Mouse (Mus musculus): ENCODE measurements around the gene Pilrb2. TPM values are rescaled to one million over a fixed set of nuclear protein-coding genes. Genes with fewer than 3 reads are reported as not detected.
"Not testable (repeated sequence)": the region's sequence is repeated elsewhere in the genome, so short reads cannot be mapped to it uniquely, and the experiment has no call there.

Gene Pilrb2
- polyA plus RNA-seq, 1 experiment from 2014 or later = not detected

DNA sequence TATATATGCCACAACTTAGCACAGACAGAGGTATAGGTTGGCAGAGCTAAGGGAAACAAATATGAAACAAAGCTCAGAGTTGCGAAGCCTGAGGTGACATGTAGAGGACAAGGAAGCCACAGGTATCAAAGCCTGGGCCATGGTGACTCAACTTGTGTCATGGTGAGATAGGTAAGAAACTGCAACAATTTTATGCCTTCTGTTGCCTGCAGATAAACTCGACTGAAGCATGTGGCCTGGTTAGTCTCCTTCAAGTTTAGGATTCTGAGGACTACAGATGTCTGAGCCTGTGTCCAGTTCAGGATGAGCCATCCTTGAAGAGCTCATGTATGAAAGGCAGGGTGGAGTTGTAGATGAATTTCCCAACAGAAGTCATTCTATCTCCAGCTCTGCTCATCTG, 3.4 kb upstream of the Pilrb2 start:
- no peak for ATAC-seq
- POLR2A ChIA-PET = no interaction called here
- in situ Hi-C loops (cut with MboI; ENCODE audit: low pct_unique_long_range_greater_than_20kb) = loop anchor here (5.0 kb wide), 1 partner anchor 73 kb away; no protein-coding TSS in a partner anchor
- CTCF ChIA-PET = no interaction called here
- DNase-seq (ENCODE audit: low read depth, low spot score) = no peak
- H3K27me3 ChIP-seq = peaks cover 4% of the 10 kb centered on the region
- no peak for TF ChIP-seq CTCF (IDR thresholded peaks at IDR 0.05)

- H3K27me3 ChIP-seq; CTCF ChIA-PET; in situ Hi-C loops (cut with MboI; ENCODE audit: low pct_unique_long_range_greater_than_20kb); POLR2A ChIA-PET; ATAC-seq; DNase-seq (ENCODE audit: low read depth, low spot score): not testable (repeated sequence)
These were observed 727 bp upstream of the Pilrb2 start for GRCm38 (mm10) chr5:137872381-137872702.

DNA sequence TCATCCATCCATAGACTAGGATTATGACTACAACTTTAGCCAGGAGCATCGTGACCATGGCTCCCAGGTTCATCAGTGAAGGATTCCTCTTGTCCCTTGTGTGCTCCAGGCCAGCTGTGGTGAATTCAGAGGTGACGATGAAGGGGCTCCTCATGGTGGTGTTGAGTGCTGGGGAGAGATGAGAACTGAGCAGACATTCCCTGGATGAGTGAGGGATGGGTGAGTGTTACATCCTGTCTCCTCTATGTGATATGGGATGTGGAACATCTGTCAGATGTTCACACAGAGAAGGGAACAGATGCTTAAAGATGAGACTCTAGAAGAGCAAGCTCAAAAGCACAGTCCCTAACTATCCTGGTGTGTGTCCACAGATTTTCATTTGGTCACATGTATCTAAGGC, 3.0 kb downstream of the Pilrb2 start:
- DNase-seq (ENCODE audit: low read depth, low spot score); H3K27me3 ChIP-seq; CTCF ChIA-PET; in situ Hi-C loops (cut with MboI; ENCODE audit: low pct_unique_long_range_greater_than_20kb); POLR2A ChIA-PET; ATAC-seq: not testable (repeated sequence)

- CTCF ChIA-PET; DNase-seq (ENCODE audit: low read depth, low spot score); H3K27me3 ChIP-seq; POLR2A ChIA-PET; in situ Hi-C loops (cut with MboI; ENCODE audit: low pct_unique_long_range_greater_than_20kb); ATAC-seq: not testable (repeated sequence)
These were observed 7.6 kb downstream of the Pilrb2 start for GRCm38 (mm10) chr5:137864008-137864407.

GRCm38 (mm10) chr5:137857960-137858710, 13.5 kb downstream of the Pilrb2 start, which contains the start of gene Pilrb1:
Pilrb1 (minus strand) TSS chr5:137858106.
- POLR2A ChIA-PET; ATAC-seq; CTCF ChIA-PET; in situ Hi-C loops (cut with MboI; ENCODE audit: low pct_unique_long_range_greater_than_20kb); DNase-seq (ENCODE audit: low read depth, low spot score); H3K27me3 ChIP-seq: not testable (repeated sequence)

DNA sequence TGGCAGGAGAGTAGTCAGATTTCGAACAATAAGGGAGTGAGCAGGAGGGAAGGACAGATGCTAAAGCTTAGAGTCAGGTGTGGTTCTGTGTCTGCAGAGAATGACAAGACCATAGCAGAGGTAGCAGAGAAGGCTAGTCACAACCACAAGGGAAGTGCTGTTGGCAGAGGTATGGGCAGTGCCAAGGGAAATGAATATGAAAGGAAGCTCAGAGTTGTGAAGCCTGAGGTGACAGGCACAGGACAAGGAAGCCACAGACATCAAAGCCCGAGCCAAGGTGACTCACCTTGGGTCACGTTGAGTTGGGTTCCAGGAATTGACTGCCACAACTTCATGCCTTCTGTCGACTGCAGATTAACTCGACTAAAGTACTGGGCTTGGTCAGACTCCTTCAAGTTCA, 14.7 kb downstream of the Pilrb2 start:
- CTCF ChIA-PET; POLR2A ChIA-PET; H3K27me3 ChIP-seq; in situ Hi-C loops (cut with MboI; ENCODE audit: low pct_unique_long_range_greater_than_20kb): not testable (repeated sequence)
- ATAC-seq = peak; percentile 60
- peak; percentile 6 for DNase-seq (ENCODE audit: low read depth, low spot score)

DNA sequence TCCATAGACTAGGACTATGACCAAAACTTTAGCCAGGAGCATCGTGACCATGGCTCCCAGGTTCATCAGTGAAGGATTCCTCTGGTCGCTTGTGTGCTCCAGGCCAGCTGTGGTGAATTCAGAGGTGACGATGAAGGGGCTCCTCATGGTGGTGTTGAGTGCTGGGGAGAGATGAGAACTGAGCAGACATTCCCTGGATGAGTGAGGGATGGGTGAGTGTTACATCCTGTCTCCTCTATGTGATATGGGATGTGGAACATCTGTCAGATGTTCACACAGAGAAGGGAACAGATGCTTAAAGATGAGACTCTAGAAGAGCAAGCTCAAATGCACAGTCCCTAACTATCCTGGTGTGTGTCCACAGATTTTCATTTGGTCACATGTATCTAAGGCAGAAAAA, 16.7 kb downstream of the Pilrb2 start:
- H3K27me3 ChIP-seq; in situ Hi-C loops (cut with MboI; ENCODE audit: low pct_unique_long_range_greater_than_20kb); POLR2A ChIA-PET; CTCF ChIA-PET; DNase-seq (ENCODE audit: low read depth, low spot score); ATAC-seq: not testable (repeated sequence)

GRCm38 (mm10) chr5:137850313-137850712, 21.3 kb downstream of the Pilrb2 start:
- POLR2A ChIA-PET; DNase-seq (ENCODE audit: low read depth, low spot score); ATAC-seq; CTCF ChIA-PET; H3K27me3 ChIP-seq; in situ Hi-C loops (cut with MboI; ENCODE audit: low pct_unique_long_range_greater_than_20kb): not testable (repeated sequence)

DNA sequence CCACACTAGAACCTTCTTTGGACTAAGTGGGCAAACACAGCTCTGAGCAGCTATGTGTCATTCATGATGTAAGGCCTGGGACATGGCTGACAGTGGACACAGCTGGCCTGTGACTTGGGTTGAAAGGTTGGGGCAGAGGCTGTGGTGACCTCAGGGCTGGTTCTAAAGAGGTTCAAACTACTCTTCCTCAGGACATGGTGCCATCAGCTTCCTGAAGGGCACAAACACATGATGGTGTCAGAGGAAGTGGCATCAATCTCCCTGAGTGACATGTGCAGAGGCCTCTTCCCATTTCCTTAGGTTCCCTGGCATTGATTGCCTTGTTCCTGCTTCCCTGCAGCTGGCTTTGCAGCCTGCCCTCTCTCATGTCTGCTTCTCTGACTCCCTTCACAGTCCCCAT, 34.5 kb downstream of the Pilrb2 start:
- DNase-seq (ENCODE audit: low read depth, low spot score); CTCF ChIA-PET; POLR2A ChIA-PET; ATAC-seq; in situ Hi-C loops (cut with MboI; ENCODE audit: low pct_unique_long_range_greater_than_20kb); H3K27me3 ChIP-seq: not testable (repeated sequence)

DNA sequence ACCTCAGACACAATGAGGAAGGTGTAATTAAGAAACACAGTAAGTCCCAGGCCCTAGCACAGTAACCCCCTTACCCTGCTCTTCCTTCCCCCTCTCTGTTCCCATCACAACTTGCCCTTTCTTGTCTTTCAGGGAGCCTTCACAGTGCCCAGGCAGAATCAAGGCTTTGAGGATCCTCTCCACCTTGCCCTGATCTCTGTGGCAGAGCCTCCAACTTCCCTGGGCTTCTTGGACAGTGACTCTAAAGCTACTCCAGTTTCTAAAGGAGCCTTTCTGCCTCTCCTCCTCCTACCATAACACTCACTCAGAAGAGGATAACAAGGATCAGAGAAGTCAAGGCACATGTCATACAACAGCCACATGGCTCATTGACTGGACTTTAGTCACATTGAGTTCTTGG, 35.0 kb downstream of the Pilrb2 start:
- ChIA-PET CTCF (no interaction called here), POLR2A (no interaction called here)

GRCm38 (mm10) chr5:137835966-137836520, 35.6 kb downstream of the Pilrb2 start, which contains the start of gene Pilra:
Pilra (minus strand) TSS chr5:137836281.
- CTCF ChIA-PET = not testable (repeated sequence)

More for the DNA sequence above, 35.0 kb downstream of the Pilrb2 start:
- H3K27me3 ChIP-seq = no peaks in the 10 kb centered on the region
- no peak for TF ChIP-seq CTCF (IDR thresholded peaks at IDR 0.05)
- no peak for DNase-seq (ENCODE audit: low read depth, low spot score)
- no peak for ATAC-seq
- in situ Hi-C loops (cut with MboI; ENCODE audit: low pct_unique_long_range_greater_than_20kb) = no loop called here

GRCm38 (mm10) chr5:137833500-137833899, 38.1 kb downstream of the Pilrb2 start:
- CTCF ChIA-PET = no interaction called here
- no peak for DNase-seq (ENCODE audit: low read depth, low spot score)
- H3K27me3 ChIP-seq = no peaks in the 10 kb centered on the region
- no peak for ATAC-seq
- TF ChIP-seq CTCF (IDR thresholded peaks at IDR 0.05) = no peak
- in situ Hi-C loops (cut with MboI; ENCODE audit: low pct_unique_long_range_greater_than_20kb) = no loop called here
- POLR2A ChIA-PET = no interaction called here

More at GRCm38 (mm10) chr5:137835966-137836520, 35.6 kb downstream of the Pilrb2 start, which contains the start of gene Pilra:
- DNase-seq (ENCODE audit: low read depth, low spot score); ATAC-seq; H3K27me3 ChIP-seq; in situ Hi-C loops (cut with MboI; ENCODE audit: low pct_unique_long_range_greater_than_20kb); POLR2A ChIA-PET: not testable (repeated sequence)

All from Patski (cell line).